Mouse (Mus musculus): ENCODE data around the gene Bicd1. TPM values are rescaled to one million over a fixed set of nuclear protein-coding genes. Genes with fewer than 3 reads are reported as not detected.
"Not testable (repeated sequence)": the region's sequence is repeated elsewhere in the genome, so short reads cannot be mapped to it uniquely, and the experiment has no call there.

Gene Bicd1
- total RNA-seq (2021): 1 to 10 TPM; 4.4 to 4.6 TPM

- peak; percentile 69 for DNase-seq
These were observed at the start of gene Bicd1 for GRCm38 (mm10) chr6:149408833-149409332. Bicd1 (plus strand) TSS chr6:149408886.

- DNase-seq: not testable (repeated sequence)
These were observed 46.2 kb upstream of the Bicd1 start for GRCm38 (mm10) chr6:149362533-149362932.

DNA sequence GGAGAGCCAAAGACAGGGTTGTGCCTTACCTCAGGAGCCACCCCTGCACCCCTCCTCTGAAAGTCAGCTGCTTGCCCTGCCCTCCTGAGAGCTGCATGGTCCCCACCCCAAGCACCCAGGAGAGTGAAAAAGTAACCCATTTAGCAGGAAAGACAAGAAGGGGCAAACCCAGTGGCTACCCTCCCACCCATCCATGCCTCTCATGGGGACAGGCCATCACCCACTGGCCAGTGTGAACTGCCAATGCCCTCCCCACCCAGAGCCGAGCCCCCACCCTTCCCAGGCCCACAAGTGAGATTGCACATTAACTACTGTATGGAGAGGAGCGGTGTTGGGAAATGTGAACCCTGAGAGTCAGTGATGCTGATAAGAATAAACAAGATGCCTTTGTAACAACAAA lies 42.7 kb upstream of the Bicd1 start:
- not testable (repeated sequence) for DNase-seq

DNA sequence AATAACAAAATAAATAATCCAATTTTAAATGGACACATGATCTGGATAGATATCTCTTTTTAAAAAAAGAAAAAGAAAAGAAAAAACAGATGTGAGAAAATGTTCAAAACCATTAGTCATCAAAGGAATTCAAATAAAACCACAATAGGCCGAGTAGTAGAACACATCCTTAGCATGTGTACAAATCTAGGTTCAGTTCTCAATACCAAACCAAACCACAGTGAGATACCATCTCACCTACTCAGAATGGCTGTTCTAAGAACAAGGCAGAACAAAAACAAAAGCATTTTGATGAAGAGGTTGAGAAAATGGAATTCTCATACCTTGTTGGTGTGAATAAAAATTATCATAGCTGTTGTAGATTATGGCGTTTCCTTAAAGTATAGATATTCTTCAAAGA lies 42.3 kb upstream of the Bicd1 start:
- DNase-seq: no peak

DNA sequence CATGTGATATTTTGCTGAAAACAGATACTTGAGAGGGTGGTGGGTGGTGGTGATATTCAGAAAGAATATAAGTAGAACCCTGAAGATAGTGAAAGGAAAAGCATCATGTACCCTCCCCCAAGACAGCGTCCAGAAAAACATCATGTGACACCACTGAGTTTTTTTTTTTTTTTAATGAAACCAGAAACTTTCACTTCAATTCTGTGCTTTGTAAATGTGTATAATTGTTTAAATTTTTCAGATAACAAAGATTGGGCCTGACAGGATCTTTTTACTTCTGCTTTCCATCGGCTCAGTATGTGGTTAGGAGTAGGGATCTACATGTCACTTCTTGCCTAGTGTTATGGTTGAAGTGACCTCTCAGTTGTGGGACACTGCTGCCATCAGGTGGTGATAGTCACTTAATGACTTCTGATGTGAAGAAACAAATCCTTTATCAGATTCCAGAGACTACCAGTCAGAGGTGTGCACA lies 33.7 kb upstream of the Bicd1 start:
- peak; percentile 80 for DNase-seq

DNA sequence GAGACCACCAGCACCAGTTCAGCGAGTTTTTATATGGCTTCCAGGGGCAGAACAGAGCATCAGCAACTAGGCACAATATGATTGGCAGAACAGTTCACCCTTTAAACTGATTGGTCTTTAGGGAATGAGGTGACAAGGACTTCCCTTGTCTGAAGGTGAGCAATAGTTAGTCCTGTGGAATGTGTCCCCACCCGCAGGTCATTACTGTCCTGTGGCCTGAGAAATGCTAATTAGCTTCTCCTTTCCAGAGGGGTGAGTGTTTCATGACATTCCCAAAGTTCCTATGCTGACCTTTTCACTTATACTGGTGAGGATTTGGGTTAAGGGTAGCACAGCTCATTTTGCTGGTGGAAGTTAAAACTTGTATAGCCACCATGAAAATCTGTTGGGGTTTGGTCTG lies 25.2 kb upstream of the Bicd1 start:
- no peak for DNase-seq

GRCm38 (mm10) chr6:149386389-149386788 lies 22.3 kb upstream of the Bicd1 start:
- no peak for DNase-seq

DNA sequence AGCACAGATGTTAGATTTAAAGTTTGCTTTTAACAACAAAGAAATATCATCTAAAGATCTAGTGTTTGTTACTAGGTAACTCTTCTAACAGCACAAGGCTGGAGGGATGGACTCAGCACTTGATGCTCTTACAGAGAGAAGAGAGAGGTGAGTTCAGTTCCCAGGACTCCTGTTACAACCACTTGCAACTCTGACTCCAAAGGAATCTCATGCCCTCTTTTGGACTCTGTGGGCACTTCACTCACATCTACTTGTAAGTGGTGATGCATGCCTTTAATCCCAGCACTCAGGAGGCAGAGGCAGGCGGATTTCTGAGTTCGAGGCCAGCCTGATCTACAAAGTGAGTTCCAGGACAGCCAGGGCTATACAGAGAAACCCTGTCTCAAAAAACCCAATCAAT lies 19.1 kb upstream of the Bicd1 start:
- DNase-seq: not testable (repeated sequence)

DNA sequence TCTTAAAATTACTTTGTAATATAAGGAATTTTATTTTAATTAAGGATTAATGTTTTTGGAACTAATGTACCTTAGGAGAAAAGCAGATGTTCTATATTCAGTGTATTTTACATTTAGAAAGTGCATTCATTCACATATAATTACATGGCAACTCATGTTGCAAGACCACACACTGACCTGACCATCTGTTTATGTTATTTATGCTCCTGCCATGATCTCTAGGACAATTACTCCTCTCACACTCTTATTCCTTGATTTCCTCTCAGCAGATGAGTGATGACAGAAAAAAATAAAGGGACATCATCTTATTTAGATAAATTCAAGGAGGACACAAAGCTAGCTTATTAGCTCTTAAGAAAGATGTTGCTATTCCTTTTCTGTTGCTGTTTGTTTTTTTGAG lies 9.3 kb upstream of the Bicd1 start:
- DNase-seq: no peak

DNA sequence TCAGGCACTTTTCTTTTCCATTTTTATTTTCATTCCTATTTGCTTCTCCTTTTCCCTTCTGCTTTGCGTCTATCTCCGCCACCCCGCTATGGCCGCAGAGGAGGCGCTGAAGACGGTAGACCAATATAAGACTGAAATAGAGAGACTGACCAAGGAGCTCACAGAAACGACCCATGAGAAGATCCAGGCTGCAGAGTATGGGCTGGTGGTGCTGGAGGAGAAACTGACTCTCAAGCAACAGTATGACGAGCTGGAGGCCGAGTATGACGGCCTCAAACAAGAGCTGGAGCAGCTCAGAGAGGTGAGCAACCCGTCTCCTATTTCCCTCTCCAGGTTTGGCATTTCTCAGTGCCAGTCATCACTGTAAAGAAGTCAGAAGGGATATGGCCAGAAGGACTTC lies 655 bp downstream of the Bicd1 start:
- DNase-seq: no peak

DNA sequence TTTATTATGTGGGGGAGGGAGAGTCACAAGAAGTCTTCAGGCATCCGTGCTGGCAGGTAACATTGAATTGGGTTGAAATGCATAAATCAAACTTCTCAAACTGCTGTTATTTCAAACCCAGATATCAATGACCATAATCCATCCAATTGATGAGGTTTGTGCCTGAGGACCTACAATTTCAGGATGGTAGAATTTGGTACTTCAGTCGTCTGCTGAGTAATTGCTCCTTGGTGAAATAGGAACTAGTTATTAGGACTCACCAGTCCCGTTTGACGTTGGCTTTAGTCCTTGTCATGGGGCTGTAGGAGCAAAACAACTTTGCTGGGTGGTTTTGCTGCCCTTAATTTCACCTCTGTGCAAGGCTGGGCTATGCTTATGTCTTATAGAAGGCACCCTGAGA lies 1.2 kb downstream of the Bicd1 start:
- no peak for DNase-seq

DNA sequence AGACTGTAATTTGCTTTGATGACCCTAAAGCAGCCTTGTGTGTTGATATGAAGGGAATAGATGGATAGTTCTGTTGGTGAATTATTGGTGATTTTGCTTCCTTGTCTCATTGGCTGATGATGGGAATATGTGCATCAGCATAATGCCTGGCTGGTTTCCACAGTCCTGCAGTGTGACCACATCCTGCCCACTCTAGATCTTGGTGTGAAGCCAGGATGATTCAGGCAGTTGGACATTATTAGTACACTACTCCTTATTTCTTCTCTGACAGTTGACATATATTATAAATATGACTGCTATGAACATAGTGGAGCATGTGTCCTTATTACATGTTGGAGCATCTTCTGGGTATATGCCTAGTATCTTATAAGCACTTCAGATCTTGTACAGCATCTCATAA lies 4.6 kb downstream of the Bicd1 start:
- no peak for DNase-seq

DNA sequence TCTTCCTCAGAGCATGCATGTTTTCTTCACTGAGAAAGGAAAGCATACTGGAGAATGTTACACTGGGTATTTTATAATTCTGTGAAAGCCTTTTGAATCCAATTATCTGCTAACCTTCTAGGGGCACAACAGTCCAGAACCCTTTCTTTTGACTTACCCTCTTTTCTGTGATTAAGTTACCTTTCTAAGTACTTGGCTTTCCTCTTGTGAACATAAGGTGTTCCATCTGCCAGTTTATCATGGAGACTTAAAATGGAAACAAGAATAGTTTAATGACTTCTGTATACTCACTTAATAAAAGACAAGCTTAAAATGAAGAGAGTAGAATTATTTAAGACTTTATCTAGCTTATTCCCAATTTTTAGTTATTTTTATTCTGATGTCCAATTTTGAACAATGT lies 16.1 kb downstream of the Bicd1 start:
- DNase-seq: no peak

GRCm38 (mm10) chr6:149439140-149439539 lies 30.5 kb downstream of the Bicd1 start:
- DNase-seq: no peak

DNA sequence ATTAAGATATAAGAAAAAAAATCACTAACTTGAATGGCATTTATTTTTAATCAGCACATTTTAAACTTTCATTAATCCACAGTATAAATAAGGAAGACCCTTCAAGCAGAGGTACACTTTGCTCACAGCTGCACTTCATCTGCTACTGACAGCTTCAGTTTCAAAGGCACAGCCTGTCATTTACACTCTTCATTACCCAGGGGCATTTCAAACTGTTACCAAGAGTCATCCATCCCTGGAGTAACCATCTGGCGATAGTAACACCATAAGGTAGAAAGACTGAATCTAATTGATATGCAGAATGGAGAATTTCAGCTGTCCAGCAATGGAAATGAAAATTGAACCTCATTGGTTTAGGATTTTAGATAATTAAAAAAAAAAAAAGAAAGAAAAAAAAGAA lies 34.2 kb downstream of the Bicd1 start:
- no peak for DNase-seq

DNA sequence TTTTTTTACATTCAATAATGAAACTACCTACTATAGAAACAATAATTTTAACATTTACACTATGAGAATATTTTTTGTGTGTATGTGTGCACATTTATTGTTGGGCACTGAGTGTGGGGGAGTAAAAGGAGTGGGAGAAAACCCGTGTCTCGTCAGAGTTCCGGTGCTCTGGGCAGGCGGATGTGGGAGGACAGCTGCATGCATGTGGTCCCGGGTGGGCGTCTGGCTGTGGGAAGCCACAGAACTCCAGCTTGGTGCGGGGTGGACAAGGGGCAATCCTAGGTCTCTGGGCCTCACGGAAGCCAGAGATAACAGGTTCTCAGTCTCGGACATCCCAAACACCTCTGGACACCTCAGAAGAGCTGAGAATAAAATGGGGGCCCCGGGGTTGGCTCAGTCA lies 37.2 kb downstream of the Bicd1 start:
- no peak for DNase-seq

GRCm38 (mm10) chr6:149457324-149457723 lies 48.6 kb downstream of the Bicd1 start:
- no peak for DNase-seq

- DNase-seq: no peak
These were observed 52.3 kb downstream of the Bicd1 start for GRCm38 (mm10) chr6:149460971-149461370.

DNA sequence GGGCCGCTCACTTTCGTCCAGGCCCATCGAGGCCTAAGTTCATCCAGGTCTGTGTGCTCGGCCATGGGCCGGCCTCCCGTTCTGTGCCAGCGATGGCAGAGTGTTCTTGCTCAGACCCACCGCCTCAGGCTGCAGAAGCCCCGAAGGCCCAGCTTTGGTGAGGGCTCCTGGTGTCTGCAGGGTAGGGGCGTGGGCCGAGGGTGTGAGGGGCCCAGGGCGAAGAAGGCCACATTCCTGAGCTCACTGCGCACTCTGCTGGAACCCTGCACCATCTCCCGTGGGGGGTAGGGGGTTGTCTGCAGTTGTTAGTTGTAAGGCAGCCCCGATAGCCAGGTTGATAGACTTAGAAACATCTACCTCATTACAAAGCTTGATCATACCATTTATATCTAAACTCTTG lies 62.8 kb downstream of the Bicd1 start:
- DNase-seq: no peak

- not testable (repeated sequence) for DNase-seq
These were observed 63.8 kb downstream of the Bicd1 start for GRCm38 (mm10) chr6:149472441-149472840.

DNA sequence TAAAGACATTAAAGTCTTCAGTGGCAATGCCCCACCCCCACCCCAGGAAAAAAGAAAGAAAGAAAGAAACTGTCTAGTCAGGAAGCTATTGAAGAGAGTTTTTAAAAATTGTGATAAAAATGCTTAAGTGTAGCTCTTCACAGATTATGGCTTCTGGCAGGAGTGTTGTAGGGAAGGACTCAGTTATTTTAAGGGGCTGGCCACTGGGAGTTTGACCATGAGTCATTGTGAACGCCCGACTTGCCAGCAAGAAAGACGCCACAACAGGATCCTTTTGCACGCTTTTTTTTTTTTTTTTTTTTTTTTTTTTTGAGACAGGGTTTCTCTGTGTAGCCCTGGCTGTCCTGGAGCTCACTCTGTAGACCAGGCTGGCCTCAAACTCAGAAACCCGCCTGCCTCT lies 73.2 kb downstream of the Bicd1 start:
- DNase-seq: not testable (repeated sequence)

DNA sequence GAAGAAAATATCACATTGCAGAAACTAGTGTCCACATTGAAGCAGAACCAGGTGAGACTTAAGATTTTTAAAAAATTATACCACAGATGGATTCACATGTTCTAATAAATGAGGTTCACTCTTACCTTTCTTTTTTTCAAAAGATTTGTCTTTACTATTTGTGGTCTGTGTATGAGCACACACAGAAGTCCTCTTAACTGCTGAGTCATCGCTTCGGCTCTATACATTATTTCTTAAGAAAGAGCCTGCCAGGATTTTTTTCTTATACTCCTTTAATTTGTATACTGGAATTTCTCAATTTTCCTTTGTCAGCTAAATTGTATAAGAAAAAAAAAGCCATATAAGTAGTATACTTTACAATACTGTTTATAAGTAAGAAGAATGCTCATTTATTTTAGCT lies 86.0 kb downstream of the Bicd1 start:
- DNase-seq: no peak

GRCm38 (mm10) chr6:149495925-149496324 lies 87.2 kb downstream of the Bicd1 start:
- no peak for DNase-seq

GRCm38 (mm10) chr6:149565720-149566498 lies 157.2 kb downstream of the Bicd1 start:
- peak; percentile 30 for DNase-seq

All from heart, postnatal 4 days (tissue).